Mouse (Mus musculus) cerebellum, adult 2 months (tissue): Measurements from ENCODE around the gene Pcgf1.

Experiments used
- CTCF ChIP-seq: fragments of 200-500 bp; IDR thresholded peaks from 2 replicates; pipeline ENCODE4 v1.5.1; 2011; ENCODE audit warnings: low read depth, mild to moderate bottlenecking, control low read depth, low read length, moderate library complexity, borderline replicate concordance; ENCODE audit not compliant: insufficient read depth
- POLR2A ChIP-seq: fragments of 200-500 bp; IDR thresholded peaks from 2 replicates; pipeline ENCODE4 v1.6.1; 2011; ENCODE audit warnings: low read length, control low read depth, borderline replicate concordance; ENCODE audit not compliant: insufficient read depth

- TF ChIP-seq CTCF (no peak), POLR2A (no peak)
These were observed 2.7 kb upstream of the Pcgf1 start for GRCm38 (mm10) chr6:83074979-83075378.
